Mouse (Mus musculus) forebrain, postnatal 0 days (tissue): Measurements from ENCODE around the gene Uimc1. TPM values are rescaled to one million over a fixed set of nuclear protein-coding genes. Genes with fewer than 3 reads are reported as not detected.

Experiments used
- ATAC-seq: fragments of 200-750 bp; cut with Nextera tagmentation; 2 replicates; pipeline ENCODE4 v1.8.0; 2017; ENCODE audit warnings: mild to moderate bottlenecking, moderate library complexity
- DNase-seq: peaks from one replicate; pipeline ENCODE4 v3.0.0-alpha.2; 2015
- H3K27ac ChIP-seq: fragments of 300-500 bp; sonication (generic); 2 replicates; pipeline ENCODE4 v1.5.1; 2014; ENCODE audit warnings: low read depth, mild to moderate bottlenecking, antibody characterized with exemption, low read length, moderate library complexity, mixed read lengths
- H3K27me3 ChIP-seq: fragments of 300-500 bp; sonication (generic); 2 replicates; pipeline ENCODE4 v1.6.1; 2014; ENCODE audit warnings: mild to moderate bottlenecking, low read length, mixed read lengths; ENCODE audit not compliant: insufficient read depth
- H3K36me3 ChIP-seq: fragments of 300-500 bp; sonication (generic); 2 replicates; pipeline ENCODE4 v1.6.1; 2014; ENCODE audit warnings: mild to moderate bottlenecking, moderate library complexity; ENCODE audit not compliant: insufficient read depth
- H3K4me1 ChIP-seq: fragments of 300-500 bp; sonication (generic); 2 replicates; pipeline ENCODE4 v1.6.1; 2014; ENCODE audit warnings: antibody characterized with exemption; ENCODE audit not compliant: insufficient read depth
- H3K4me2 ChIP-seq: fragments of 300-500 bp; sonication (generic); 2 replicates; pipeline ENCODE4 v1.6.1; 2014; ENCODE audit warnings: low read depth, mild to moderate bottlenecking, moderate library complexity
- H3K4me3 ChIP-seq: fragments of 300-500 bp; sonication (generic); 2 replicates; pipeline ENCODE4 v1.5.1; 2014; ENCODE audit warnings: low read depth, low read length, mixed read lengths
- H3K9ac ChIP-seq: fragments of 300-500 bp; sonication (generic); 2 replicates; pipeline ENCODE4 v1.6.1; 2014; ENCODE audit warnings: mild to moderate bottlenecking
- H3K9me3 ChIP-seq: fragments of 300-500 bp; sonication (generic); 2 replicates; pipeline ENCODE4 v1.6.1; 2016; ENCODE audit warnings: low read length
- CTCF ChIP-seq: sonication (generic); IDR thresholded peaks from 2 replicates; pipeline ENCODE4 v1.5.1; 2016; ENCODE audit warnings: antibody characterized with exemption, control low read depth, low read depth
- WGBS: fragments of 180-500 bp; shearing (Covaris S2); extraction: QIAGEN DNeasy Blood & Tissue Kit; methylation state at CpG from one replicate; pipeline ENCODE4 v1.1.7; 2014; 5-methylcytosine and 5-hydroxymethylcytosine counted together
- polyA plus RNA-seq: library from polyadenylated mRNA; unstranded; fragments of >200 nt; fragmentation: Nextera tagmentation; extraction: Ambion mirVana; gene quantifications from 2 replicates; pipeline ENCODE4 v1.2.1, GENCODE M21; 2015
- total RNA-seq: library from RNA; depleted of rRNA; stranded (reverse); fragments of >200 nt; gene quantifications from 2 replicates; pipeline ENCODE4 v1.2.3, GENCODE M21; 2014

Uimc1 gene
- total and polyA plus RNA-seq, 2 experiments from 2014 or later: 12.2 to 12.6 TPM

DNA sequence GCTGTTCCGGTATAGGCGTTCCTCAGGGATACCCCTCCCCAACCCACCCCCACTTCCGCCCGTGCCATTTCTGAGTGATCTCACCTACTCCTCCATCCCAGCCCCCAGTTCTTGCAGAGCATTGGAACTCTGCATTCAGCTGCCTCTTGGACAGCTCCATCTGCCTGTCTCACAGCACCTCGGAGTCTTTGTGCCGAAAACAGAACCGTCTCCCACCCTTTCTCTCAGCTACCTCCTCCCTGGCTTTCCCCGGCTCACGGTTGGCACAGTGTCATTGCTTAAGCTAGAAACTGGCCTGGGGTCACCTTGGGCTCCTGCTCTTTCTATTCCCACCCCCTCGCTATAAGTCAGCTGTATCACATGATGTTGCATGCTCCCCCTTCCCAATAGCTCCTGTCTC is 99.7 kb downstream of the Uimc1 start:
- ATAC-seq: peak; percentile 32; the same call in 1 of the 2 replicates
- TF ChIP-seq CTCF: no peak
- Histone ChIP-seq H3K4me3 (no peak overlapping the region), H3K4me2 (no peak overlapping the region), H3K9me3 (no peaks in the 10 kb centered on the region), H3K4me1 (no peaks in the 10 kb centered on the region), H3K27me3 (no peaks in the 10 kb centered on the region), H3K27ac (no peak overlapping the region), H3K9ac (no peak overlapping the region), H3K36me3 (peaks cover 62% of the 10 kb centered on the region)
- 65% methylated on average over 10 of the region's 10 CpGs for WGBS
- DNase-seq: no peak

DNA sequence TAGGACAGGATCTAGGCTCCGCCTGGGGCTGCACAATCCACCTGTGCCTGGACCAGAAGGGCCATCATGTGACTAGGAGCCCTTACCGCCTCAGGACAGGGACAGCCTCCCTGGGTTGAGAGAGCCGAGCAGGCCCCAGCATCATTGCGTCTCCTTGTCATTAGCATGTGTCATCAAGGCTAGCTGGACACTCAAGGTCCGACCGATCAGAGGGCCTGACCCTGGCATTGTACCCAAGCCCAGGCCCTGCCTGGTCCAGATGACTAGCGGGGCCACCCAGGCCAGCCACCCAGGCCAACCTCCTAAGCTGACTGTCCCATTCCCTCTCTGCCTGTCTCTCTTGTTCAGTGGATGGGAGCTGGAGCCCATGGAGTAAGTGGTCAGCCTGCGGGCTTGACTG is 102.5 kb downstream of the Uimc1 start:
- Histone ChIP-seq H3K4me3 (no peak overlapping the region), H3K27me3 (no peaks in the 10 kb centered on the region), H3K27ac (no peak overlapping the region), H3K9me3 (no peaks in the 10 kb centered on the region), H3K4me2 (no peak overlapping the region), H3K36me3 (peaks cover 36% of the 10 kb centered on the region; the same call in 1 of the 2 replicates), H3K9ac (no peak overlapping the region), H3K4me1 (no peaks in the 10 kb centered on the region)
- no peak for ATAC-seq
- WGBS: 91% methylated on average over 8 of the region's 8 CpGs
- TF ChIP-seq CTCF: no peak
- DNase-seq: no peak

DNA sequence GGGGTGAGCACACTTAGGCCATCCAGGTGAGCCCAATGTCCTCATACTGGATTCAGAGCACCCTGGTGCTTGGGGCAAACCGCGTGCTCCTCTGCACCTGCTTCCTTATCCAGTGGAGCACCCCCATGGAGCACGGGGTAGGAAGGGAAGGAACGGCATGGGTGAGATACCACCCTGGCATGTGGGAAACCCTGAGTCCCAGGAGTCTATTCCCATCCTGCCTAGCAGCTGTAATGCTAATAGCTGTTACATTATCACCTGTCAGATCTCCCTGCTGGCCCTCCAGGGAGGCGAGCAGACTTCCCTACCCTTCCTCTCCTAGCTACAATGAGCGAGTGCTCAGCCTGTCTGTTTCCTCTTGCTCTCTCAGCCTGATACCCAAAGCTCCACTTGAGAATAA is 104.9 kb downstream of the Uimc1 start:
- peaks cover 39% of the 10 kb centered on the region for H3K36me3 ChIP-seq
- DNase-seq: no peak
- no peak overlapping the region for H3K27ac ChIP-seq
- ATAC-seq: no peak
- no peaks in the 10 kb centered on the region for H3K9me3 ChIP-seq
- H3K27me3 ChIP-seq: no peaks in the 10 kb centered on the region
- no peak overlapping the region for H3K4me3 ChIP-seq
- TF ChIP-seq CTCF: no peak
- no peaks in the 10 kb centered on the region for H3K4me1 ChIP-seq
- WGBS: 56% methylated on average over 6 of the region's 6 CpGs
- no peak overlapping the region for H3K9ac ChIP-seq
- no peak overlapping the region for H3K4me2 ChIP-seq

DNA sequence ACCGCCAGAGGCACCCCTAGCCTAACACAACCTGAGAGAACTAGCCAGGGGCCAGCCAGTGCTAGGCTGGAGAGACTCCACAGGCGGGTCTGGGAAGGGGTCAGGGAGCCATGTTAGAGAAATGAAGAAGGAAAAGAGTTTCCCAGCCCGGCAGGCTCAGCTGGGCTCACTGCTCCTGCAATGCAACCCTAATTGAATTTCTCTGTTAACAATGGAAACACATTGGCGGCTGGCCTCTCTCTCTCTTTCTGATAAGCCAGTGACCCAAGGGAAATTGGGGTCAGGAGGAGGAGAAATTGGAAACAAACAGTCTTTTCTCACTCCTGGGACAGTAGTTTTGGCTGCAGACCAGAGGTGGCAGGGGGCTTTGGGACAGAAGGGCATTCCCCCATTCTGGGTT is 105.5 kb downstream of the Uimc1 start:
- no peak for ATAC-seq
- Histone ChIP-seq H3K27ac (no peak overlapping the region), H3K36me3 (peaks cover 33% of the 10 kb centered on the region), H3K4me2 (no peak overlapping the region), H3K9ac (no peak overlapping the region), H3K9me3 (no peaks in the 10 kb centered on the region), H3K27me3 (no peaks in the 10 kb centered on the region), H3K4me3 (no peak overlapping the region), H3K4me1 (no peaks in the 10 kb centered on the region)
- DNase-seq: no peak
- WGBS: 15% methylated on average over 4 of the region's 4 CpGs
- TF ChIP-seq CTCF: no peak

DNA sequence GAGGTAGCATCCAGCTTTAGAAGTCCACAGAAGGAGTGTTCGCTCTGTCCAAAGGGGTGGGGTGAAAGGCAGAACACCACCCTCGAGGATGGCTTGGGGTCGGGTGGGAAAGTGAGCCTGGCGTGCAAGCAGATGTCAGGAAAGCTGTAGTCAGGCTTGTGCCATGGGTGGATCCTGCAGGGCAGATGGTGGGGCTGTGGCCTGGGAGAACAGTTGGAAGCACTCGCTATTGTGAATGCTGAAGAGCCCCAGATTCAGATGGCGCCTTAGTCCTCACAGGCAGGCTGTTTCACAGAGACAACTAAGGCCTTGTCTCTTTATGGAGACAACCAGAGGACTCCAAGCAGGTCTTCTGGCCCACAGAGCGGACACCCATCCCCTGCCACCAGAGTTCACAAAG is 107.9 kb downstream of the Uimc1 start:
- no peak overlapping the region for H3K27ac ChIP-seq
- DNase-seq: no peak
- peaks cover 16% of the 10 kb centered on the region for H3K36me3 ChIP-seq
- 79% methylated on average over 7 of the region's 7 CpGs for WGBS
- TF ChIP-seq CTCF: no peak
- no peak overlapping the region for H3K4me2 ChIP-seq
- no peaks in the 10 kb centered on the region for H3K27me3 ChIP-seq
- ATAC-seq: no peak
- H3K9ac ChIP-seq: no peak overlapping the region
- H3K9me3 ChIP-seq: no peaks in the 10 kb centered on the region
- H3K4me3 ChIP-seq: no peak overlapping the region
- no peaks in the 10 kb centered on the region for H3K4me1 ChIP-seq

DNA sequence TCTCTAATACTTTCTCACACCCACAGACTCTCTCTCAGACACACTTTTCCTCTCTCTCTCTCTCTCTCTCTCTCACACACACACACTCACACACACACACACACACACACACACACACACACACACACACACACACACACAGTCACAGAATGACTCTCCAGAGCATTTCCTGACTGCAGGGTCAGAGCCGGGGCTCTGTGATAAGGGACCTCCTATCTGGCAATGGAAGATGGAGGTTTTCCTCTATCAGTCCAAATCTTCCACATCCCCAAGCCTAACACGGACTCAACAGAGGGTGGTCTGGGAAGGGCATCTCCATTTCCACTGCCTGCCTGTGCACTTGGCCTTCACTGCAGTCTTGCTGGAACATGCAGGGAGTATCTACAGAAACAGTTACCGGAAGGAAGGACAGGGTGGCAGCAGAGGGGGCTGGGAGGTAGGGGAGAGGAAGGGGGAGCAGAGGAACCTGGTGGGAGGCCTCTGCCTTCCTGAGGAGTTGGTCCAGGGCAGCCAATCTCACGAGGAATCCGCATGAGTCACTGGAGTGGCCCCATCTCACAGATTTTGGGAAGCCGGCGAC is 111.8 kb downstream of the Uimc1 start:
- H3K9ac ChIP-seq: no peak overlapping the region
- ATAC-seq: no peak
- H3K36me3 ChIP-seq: peaks cover 13% of the 10 kb centered on the region
- no peak for DNase-seq
- no peak overlapping the region for H3K4me3 ChIP-seq
- 55% methylated on average over 7 of the region's 7 CpGs for WGBS
- H3K27ac ChIP-seq: no peak overlapping the region
- H3K27me3 ChIP-seq: no peaks in the 10 kb centered on the region
- no peaks in the 10 kb centered on the region for H3K4me1 ChIP-seq
- no peak for TF ChIP-seq CTCF
- H3K9me3 ChIP-seq: no peaks in the 10 kb centered on the region
- no peak overlapping the region for H3K4me2 ChIP-seq

DNA sequence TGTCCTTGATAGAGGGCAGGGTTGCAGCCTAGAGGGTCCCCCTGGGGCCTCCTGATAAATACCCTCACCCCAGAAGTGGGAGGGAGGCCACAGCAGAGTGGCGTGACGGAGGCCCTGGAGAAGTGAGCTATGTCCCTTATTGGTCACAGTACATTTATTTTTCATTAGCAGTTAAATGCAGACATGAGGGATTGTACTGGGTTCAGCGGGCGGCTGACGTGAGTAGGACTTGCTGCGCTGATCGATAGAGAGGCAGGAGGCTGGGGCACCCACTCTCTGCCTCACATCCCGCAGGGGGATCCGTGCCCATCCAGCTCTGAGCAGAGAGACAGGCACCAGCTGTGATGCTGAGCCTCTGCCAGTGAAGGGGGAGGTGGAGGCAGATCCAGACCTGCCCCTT is 112.7 kb downstream of the Uimc1 start:
- Histone ChIP-seq H3K4me3 (no peak overlapping the region), H3K9ac (no peak overlapping the region), H3K36me3 (peaks cover 13% of the 10 kb centered on the region), H3K9me3 (no peaks in the 10 kb centered on the region), H3K4me1 (0 out of 2 replicates have a peak, but pooled peaks cover 2% of the 10 kb centered on the region), H3K27me3 (no peaks in the 10 kb centered on the region), H3K27ac (no peak overlapping the region), H3K4me2 (no peak overlapping the region)
- WGBS: 66% methylated on average over 9 of the region's 9 CpGs
- ATAC-seq: no peak
- no peak for TF ChIP-seq CTCF
- DNase-seq: no peak

DNA sequence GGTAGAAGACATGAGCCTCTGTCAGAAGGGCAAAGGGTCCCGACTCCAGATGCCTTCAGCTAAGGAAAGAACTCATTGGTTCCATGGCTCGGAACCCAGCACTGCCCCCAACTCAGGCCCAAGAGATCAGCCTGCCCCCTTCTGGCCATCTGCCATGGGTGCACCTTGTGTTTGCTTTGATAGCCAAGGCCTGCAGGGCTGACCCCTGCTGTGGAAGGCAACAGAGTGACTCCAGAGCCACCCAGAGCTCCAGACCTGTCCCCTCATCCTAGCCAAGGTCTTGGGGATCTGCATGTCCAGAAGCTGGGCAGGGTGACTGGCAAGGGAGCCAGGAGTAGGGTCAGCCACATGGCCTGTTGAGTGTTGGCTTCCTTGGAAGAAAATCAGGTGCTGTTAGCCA is 116.5 kb downstream of the Uimc1 start:
- Histone ChIP-seq H3K27me3 (no peaks in the 10 kb centered on the region), H3K4me3 (no peak overlapping the region), H3K27ac (no peak overlapping the region), H3K4me2 (no peak overlapping the region), H3K36me3 (no peaks in the 10 kb centered on the region), H3K4me1 (0 out of 2 replicates have a peak, but pooled peaks cover 3% of the 10 kb centered on the region), H3K9me3 (no peaks in the 10 kb centered on the region), H3K9ac (no peak overlapping the region)
- DNase-seq (no peak), ATAC-seq (no peak)
- TF ChIP-seq CTCF: peak; percentile 21; the same call in 1 of the 2 replicates
- 75% methylated on average over 2 of the region's 2 CpGs for WGBS
